Mouse (Mus musculus): ENCODE measurements at regions not wholly inside any gene's neighbourhood (a gene's known extent, or its start where the extent isn't known, plus 50 kb on each side); places are given as distances from the start of the nearest gene placed in this dataset.

GRCm38 (mm10) chr13:112038556-112039304 lies 229.9 kb upstream of the Map3k1 start:
- TF ChIP-seq CTCF (IDR thresholded peaks at IDR 0.05; ENCODE audit: extremely low read depth, insufficient read length, insufficient replicate concordance, low read depth, low read length) = no peak
- no peak for TF ChIP-seq POLR2A (IDR thresholded peaks at IDR 0.05; ENCODE audit: low read depth, low read length)

All from small intestine, adult 2 months (tissue).